Mouse (Mus musculus): ENCODE data around the gene Ros1. TPM values are rescaled to one million over a fixed set of nuclear protein-coding genes. Genes with fewer than 3 reads are reported as not detected.

Ros1 gene
- polyA plus RNA-seq, 1 experiment = not detected

DNA sequence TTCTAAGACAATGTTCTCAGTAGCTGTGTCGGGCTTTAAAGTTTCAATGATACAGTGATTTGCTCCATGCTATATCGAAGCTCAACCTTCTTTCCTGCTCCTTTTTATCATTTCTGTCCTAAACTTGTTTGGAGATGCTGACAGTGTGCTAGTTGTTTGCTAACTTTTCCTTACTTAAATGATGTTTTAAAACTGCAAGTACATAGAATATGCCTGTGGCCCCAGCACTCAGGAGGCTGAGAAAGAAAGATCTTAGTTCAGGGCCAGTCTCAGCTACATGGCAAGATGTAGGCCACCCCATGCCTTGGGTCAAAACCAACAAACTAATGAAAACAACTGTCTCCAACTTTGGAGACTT lies 171.0 kb downstream of the Ros1 start:
- DNase-seq (ENCODE audit: extremely low spot score in 1 of 2, low spot score in 1 of 2) = no peak

DNA sequence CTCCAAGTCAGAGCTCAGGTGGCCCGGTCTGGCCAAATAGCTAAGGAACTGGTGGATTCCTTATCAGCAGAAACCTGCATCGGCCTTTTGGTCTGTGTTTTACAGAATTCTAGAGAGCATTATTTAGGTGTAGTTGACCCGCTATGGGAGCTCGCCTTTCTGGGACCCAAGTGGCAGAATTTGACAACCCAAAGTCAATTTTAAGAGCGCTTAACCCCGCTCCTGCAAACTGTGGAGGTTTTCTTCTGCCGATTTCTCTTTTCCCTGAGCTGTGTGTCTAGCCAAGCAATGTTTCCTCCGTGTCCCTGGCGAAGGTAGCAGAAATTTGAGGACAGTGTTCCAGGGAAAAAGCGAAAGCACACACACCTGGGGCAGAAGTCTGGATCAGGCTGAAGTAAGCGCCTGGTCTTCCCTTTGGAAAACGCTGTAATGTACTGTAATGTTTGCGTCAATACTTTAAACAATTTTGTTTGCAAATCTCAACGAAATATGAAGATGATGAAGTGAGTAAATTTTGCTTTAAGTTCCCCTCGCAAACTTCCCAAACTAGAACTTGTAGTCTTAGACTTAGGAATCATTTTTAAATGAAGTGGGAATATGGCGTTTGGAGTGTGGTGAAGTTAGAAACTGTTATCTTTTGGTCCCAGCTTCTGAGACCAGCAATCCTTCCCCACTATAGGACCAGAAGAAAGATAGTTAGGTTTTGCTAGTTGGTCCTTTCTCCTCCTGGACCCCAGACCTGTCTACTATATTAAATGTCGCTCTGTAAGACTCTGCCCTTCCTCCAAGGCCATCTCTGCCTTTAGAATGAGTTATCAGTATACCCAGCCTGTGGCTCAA lies 171.6 kb downstream of the Ros1 start:
- peak in 1 of 2 experiments; percentile 9 for DNase-seq (ENCODE audit: extremely low spot score in 1 of 2, low spot score in 1 of 2)

DNA sequence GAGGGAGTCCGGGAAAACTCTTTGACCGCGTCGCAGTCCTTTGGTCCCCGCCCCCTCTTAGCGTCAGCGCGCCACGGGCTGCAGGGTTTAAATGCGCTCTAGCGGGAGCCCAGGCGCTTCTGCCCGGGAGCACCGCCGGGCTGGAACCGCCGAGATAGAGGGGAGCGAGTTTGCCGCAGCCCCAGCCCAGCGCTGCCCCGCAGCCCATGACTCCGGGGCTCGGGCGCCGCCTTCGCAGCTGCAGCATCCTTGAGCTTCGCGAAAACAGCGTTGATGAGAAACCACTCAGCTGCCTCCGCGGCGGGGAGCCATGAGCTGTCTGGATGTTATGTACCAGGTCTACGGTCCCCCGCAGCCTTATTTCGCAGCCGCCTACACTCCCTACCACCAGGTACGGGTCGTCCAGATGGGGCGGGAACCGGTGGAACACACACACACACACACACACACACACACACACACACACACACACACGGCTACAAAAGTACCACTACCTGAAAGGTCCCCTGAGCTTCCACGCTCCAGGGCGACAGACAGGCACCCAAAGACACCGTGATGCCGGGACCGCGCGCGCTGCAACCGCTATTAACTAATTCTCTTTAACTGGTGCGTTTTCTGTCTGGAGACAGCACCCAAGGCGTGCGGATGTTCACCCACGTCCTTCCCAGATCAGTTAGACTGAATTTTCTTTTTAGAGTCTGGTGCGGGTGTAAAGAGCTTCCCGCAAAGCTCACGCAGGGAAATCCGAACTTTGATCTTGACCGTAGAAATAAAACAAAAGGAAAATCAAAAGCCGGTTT lies 172.4 kb downstream of the Ros1 start, which contains the start of gene Vgll2:
Gene Vgll2, plus strand, starts transcription at position 90 of the 800 bp plus-strand sequence.
- DNase-seq (ENCODE audit: extremely low spot score in 1 of 2, low spot score in 1 of 2) = peak in 1 of 2 experiments; percentile 28

DNA sequence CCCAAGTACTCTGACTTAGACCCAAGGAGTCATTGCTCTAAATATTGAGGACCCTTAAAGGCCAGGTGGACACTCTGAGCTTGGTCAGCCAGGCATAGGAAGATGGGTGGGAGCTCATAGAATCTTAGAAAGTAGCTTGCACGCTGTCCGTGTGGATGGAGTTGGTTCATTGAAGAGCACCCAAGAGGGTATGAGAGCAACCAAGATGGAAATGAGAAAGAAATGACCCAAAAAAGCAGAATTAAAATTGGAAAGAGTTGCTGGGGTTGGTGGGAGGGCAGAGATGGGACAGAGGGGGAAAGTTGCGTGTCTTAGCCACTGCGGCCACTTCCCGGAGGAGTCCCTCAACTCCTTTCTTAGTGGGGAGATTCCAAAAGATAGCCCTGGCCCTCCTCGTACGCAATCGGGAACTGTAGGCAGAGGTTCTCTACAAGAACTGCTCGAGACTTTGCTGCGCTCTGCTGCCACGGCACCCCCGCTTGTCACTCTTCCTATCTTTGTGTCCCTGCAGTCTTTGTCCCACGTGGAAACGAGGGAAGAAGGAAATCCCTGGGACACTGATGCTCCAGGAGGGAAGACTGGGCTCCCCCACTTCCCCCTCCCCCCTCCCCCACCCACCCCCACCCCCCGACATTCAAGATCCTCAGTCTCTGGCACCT lies 173.2 kb downstream of the Ros1 start:
- DNase-seq (ENCODE audit: extremely low spot score in 1 of 2, low spot score in 1 of 2) = no peak

DNA sequence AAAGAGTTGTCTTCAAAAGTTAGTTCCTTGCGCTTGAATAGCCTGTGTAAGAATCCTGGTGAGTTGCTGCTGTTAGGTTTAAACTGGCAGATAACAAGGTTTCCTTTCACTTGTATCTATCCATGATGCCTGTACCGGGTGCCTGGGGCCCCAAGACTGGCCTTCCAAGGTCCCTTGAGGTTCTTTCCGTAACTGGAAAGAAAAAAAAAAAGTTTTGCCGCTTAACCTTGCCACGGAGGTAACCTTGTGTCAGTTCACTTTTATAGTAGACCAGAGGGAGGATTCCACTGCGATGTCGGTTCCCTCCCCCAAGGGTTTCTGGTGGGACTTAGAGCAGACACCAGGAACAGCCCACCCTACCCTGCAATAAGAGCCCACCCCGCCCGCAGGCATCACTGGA lies 173.8 kb downstream of the Ros1 start:
- DNase-seq (ENCODE audit: extremely low spot score in 1 of 2, low spot score in 1 of 2) = no peak

DNA sequence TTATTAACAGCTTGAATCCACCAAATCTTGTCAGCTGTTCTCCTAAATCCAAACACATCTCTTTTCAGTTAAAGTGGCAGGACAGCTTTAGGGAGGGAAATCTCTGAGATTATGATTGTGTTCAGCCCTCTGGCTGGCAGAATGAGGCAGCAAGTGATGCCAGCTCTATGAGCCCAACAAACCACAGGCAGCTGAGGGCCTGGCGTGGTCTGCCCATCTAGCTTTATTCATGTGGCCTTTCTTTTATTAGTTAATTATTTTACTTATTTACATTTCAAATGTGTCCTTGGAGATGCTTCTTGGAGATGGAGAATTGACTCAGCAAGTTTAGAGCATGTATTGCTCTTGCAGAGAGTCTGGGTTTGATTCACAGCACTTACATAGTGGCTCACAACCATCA lies 176.6 kb downstream of the Ros1 start:
- no peak for DNase-seq (ENCODE audit: extremely low spot score in 1 of 2, low spot score in 1 of 2)

Other genes with a start within 250 kb of the Ros1 start
- 0.29 and 0.34 TPM in 2 replicates for gene Vgll2, start 172.7 kb downstream of the Ros1 start, polyA plus RNA-seq (2012; rRNA removed)
- 6.6 TPM in 2 replicates for gene Dcbld1, start 38.4 kb upstream of the Ros1 start, polyA plus RNA-seq (2012; rRNA removed)
- not detected in 2 replicates for gene Gm26741, start 163.5 kb upstream of the Ros1 start, polyA plus RNA-seq (2012; rRNA removed)
- 25.0 and 25.1 TPM in 2 replicates for gene Gopc, start 186.9 kb upstream of the Ros1 start, polyA plus RNA-seq (2012; rRNA removed)
- 0.11 and 0.12 TPM in 2 replicates for gene Nepn, start 193.7 kb upstream of the Ros1 start, polyA plus RNA-seq (2012; rRNA removed)
- 32.9 and 35.1 TPM in 2 replicates for gene Nus1, start 222.3 kb upstream of the Ros1 start, polyA plus RNA-seq (2012; rRNA removed)